22 mouse cellular contexts compared by ENCODE assay signal in genomic region chr6:88138485-88138884, GRCm38 (mm10).
"Had no signal": no experiment of that assay in that cellular context is flagged by ENCODE, and none has a peak within 500 bp of the region (broad histone marks: within the 10 kb centered on the region; RNA-seq: fewer than 3 reads in every experiment).

No protein-coding gene starts in this region.

- H3K36me3 ChIP-seq: heart, embryonic 10.5 days; heart, embryonic 12.5 days; hindbrain, embryonic 13.5 days; hindbrain, embryonic 15.5 days; limb, embryonic 10.5 days; limb, embryonic 12.5 days had no signal

- ATAC-seq: forebrain, postnatal 0 days; hindbrain, postnatal 0 days; intestine, embryonic 16.5 days had no signal

- H3K27ac ChIP-seq: heart, embryonic 10.5 days; hindbrain, embryonic 13.5 days; hindbrain, embryonic 15.5 days; hindbrain, postnatal 0 days; limb, embryonic 10.5 days; limb, embryonic 12.5 days had no signal

- H3K9ac ChIP-seq: forebrain, postnatal 0 days; heart, embryonic 12.5 days; hindbrain, embryonic 13.5 days; hindbrain, embryonic 15.5 days; limb, embryonic 12.5 days had no signal

- H3K9me3 ChIP-seq: heart, embryonic 10.5 days; hindbrain, embryonic 13.5 days; hindbrain, embryonic 15.5 days; limb, embryonic 10.5 days; limb, embryonic 12.5 days had no signal

- H3K4me2 ChIP-seq: heart, embryonic 12.5 days; hindbrain, embryonic 13.5 days; hindbrain, embryonic 15.5 days; limb, embryonic 12.5 days had no signal

- H3K27me3 ChIP-seq: hindbrain, embryonic 15.5 days had no signal

- H3K4me3 ChIP-seq: heart, embryonic 10.5 days; heart, embryonic 12.5 days; hindbrain, embryonic 13.5 days; hindbrain, embryonic 15.5 days; limb, embryonic 10.5 days; limb, embryonic 12.5 days had no signal

- DNase-seq: forebrain, postnatal 0 days; gastrocnemius, postnatal 14 days; gastrocnemius, postnatal 36 days; heart, postnatal 10 days; heart, postnatal 4 days; kidney, adult 11 months; kidney, adult 2 months; kidney, adult 9 months; kidney, postnatal 10 days; kidney, postnatal 25 days; kidney, postnatal 4 days; layer of hippocampus, adult 9-11 months; layer of hippocampus, postnatal 36 days; liver had no signal
